Mouse (Mus musculus) MEL (cell line): ENCODE measurements around the gene Ephb2. TPM values are rescaled to one million over a fixed set of nuclear protein-coding genes. Genes with fewer than 3 reads are reported as not detected.

Experiments used
- DNase-seq: peaks from one replicate; pipeline ENCODE4 v3.0.0; 2011; ENCODE audit warnings: low read depth, low spot score
- H3K27ac ChIP-seq: 2 replicates; pipeline ENCODE4 v1.5.1; 2012; ENCODE audit warnings: low read depth, mild to moderate bottlenecking, control low read depth, low read length, moderate library complexity; ENCODE audit not compliant: control insufficient read depth
- H3K27me3 ChIP-seq, 2 experiments: fragments of 150-350 bp in 1 of 2; sonication (generic) in 1 of 2; 2 replicates each; pipeline ENCODE4 v1.6.1; 2012; ENCODE audit warnings: low read length in 2 of 2, mild to moderate bottlenecking in 2 of 2, improper control_type of control experiment in 1 of 2, moderate library complexity in 1 of 2; ENCODE audit not compliant: insufficient read depth in 2 of 2, control insufficient read depth in 1 of 2
- H3K36me3 ChIP-seq, 2 experiments: 2 replicates each; pipeline ENCODE4 v1.6.1; 2012 to 2014; ENCODE audit warnings: low read length in 2 of 2, improper control_type of control experiment in 1 of 2, inconsistent platforms in 1 of 2, mild to moderate bottlenecking in 1 of 2; ENCODE audit not compliant: insufficient read depth in 2 of 2, control insufficient read depth in 1 of 2
- H3K4me1 ChIP-seq, 2 experiments: fragments of 150-350 bp in 1 of 2; sonication (generic) in 1 of 2; 2 replicates each; pipeline ENCODE4 v1.6.1; 2012; ENCODE audit warnings: low read length in 2 of 2, improper control_type of control experiment in 1 of 2, mild to moderate bottlenecking in 1 of 2; ENCODE audit not compliant: insufficient read depth in 2 of 2, control insufficient read depth in 1 of 2
- H3K4me3 ChIP-seq, 2 experiments: fragments of 150-350 bp in 1 of 2; sonication (generic) in 1 of 2; 2 replicates each; pipeline ENCODE4 v1.5.1; 2012; ENCODE audit warnings: low read depth in 2 of 2, low read length in 2 of 2, mild to moderate bottlenecking in 2 of 2, moderate library complexity in 2 of 2, control low read depth in 1 of 2, improper control_type of control experiment in 1 of 2; ENCODE audit not compliant: control insufficient read depth in 1 of 2, insufficient read depth in 1 of 2
- H3K79me2 ChIP-seq: 2 replicates; pipeline ENCODE4 v1.6.1; 2012; ENCODE audit warnings: mild to moderate bottlenecking, low read length, moderate library complexity; ENCODE audit not compliant: control insufficient read depth, poor library complexity, insufficient read depth
- H3K9ac ChIP-seq: 2 replicates; pipeline ENCODE4 v1.6.1; 2012; ENCODE audit warnings: low read depth, mild to moderate bottlenecking, control low read depth, low read length, moderate library complexity; ENCODE audit not compliant: control insufficient read depth, poor library complexity, severe bottlenecking
- H3K9me3 ChIP-seq: fragments of 150-350 bp; sonication (generic); replicated peaks from 2 replicates; pipeline ENCODE4 v1.6.1; 2012; ENCODE audit warnings: mild to moderate bottlenecking, low read length, improper control_type of control experiment, moderate library complexity; ENCODE audit not compliant: insufficient read depth
- CHD2 ChIP-seq: IDR thresholded peaks from 2 replicates; pipeline ENCODE4 v1.6.1; 2011; ENCODE audit warnings: low read length, improper control_type of control experiment
- ETS1 ChIP-seq: IDR thresholded peaks from 2 replicates; pipeline ENCODE4 v1.6.1; 2012; ENCODE audit warnings: low read depth, mild to moderate bottlenecking, inconsistent platforms, low read length, improper control_type of control experiment, moderate library complexity
- JUND ChIP-seq: IDR thresholded peaks from 2 replicates; pipeline ENCODE4 v1.6.1; 2011; ENCODE audit warnings: low read depth, mild to moderate bottlenecking, improper control_type of control experiment, low read length
- MAFK ChIP-seq: IDR thresholded peaks from 2 replicates; pipeline ENCODE4 v1.6.1; 2011; ENCODE audit warnings: low read depth, mild to moderate bottlenecking, low read length, improper control_type of control experiment, borderline replicate concordance
- MAX ChIP-seq: IDR thresholded peaks from 2 replicates; pipeline ENCODE4 v1.6.1; 2011; ENCODE audit warnings: low read length, improper control_type of control experiment
- MXI1 ChIP-seq: IDR thresholded peaks from 2 replicates; pipeline ENCODE4 v1.6.1; 2011; ENCODE audit warnings: mild to moderate bottlenecking, low read depth, low read length, improper control_type of control experiment
- MYB ChIP-seq: IDR thresholded peaks from 2 replicates; pipeline ENCODE4 v1.6.1; 2011; ENCODE audit warnings: mild to moderate bottlenecking, low read depth, low read length, improper control_type of control experiment
- MYC ChIP-seq: IDR thresholded peaks from 2 replicates; pipeline ENCODE4 v1.6.1; 2011; ENCODE audit warnings: low read depth, mild to moderate bottlenecking, low read length, improper control_type of control experiment, moderate library complexity
- NELFE ChIP-seq: IDR thresholded peaks from 2 replicates; pipeline ENCODE4 v1.6.1; 2011; ENCODE audit warnings: low read depth, low read length, improper control_type of control experiment
- POLR2AphosphoS5 ChIP-seq: IDR thresholded peaks from 2 replicates; pipeline ENCODE4 v1.6.1; 2012; ENCODE audit warnings: low read depth, borderline replicate concordance, mild to moderate bottlenecking, inconsistent platforms, low read length, moderate library complexity, mixed read lengths
- RCOR1 ChIP-seq: IDR thresholded peaks from 2 replicates; pipeline ENCODE4 v1.6.1; 2012; ENCODE audit warnings: low read depth, mild to moderate bottlenecking, inconsistent platforms, low read length, improper control_type of control experiment
- TAL1 ChIP-seq: IDR thresholded peaks from 2 replicates; pipeline ENCODE4 v1.6.1; 2012; ENCODE audit warnings: mild to moderate bottlenecking, inconsistent platforms, low read length, moderate library complexity, mixed read lengths
- TBP ChIP-seq: IDR thresholded peaks from 2 replicates; pipeline ENCODE4 v1.8.0; 2011; ENCODE audit warnings: low read depth, low read length, improper control_type of control experiment
- ZC3H11A ChIP-seq: IDR thresholded peaks from 2 replicates; pipeline ENCODE4 v1.6.1; 2012; ENCODE audit warnings: low read depth, mild to moderate bottlenecking, inconsistent platforms, low read length, improper control_type of control experiment
- ZKSCAN1 ChIP-seq: IDR thresholded peaks from 2 replicates; pipeline ENCODE4 v1.6.1; 2012; ENCODE audit warnings: low read depth, mild to moderate bottlenecking, inconsistent platforms, low read length, improper control_type of control experiment, moderate library complexity
- polyA plus RNA-seq, 2 experiments: library from polyadenylated mRNA; stranded (reverse) in 1 of 2; unstranded in 1 of 2; fragments of >175 nt in 1 of 2; fragments of >200 nt in 1 of 2; gene quantifications; 2 replicates each; pipeline versions ENCODE4 v1.2.1 to v1.2.4; 2012; ENCODE audit warnings: low replicate concordance in 2 of 2, low read depth in 1 of 2; ENCODE audit not compliant: insufficient read length in 2 of 2, insufficient read depth in 1 of 2, missing spikeins in 1 of 2
- total RNA-seq: library from RNA; depleted of rRNA; stranded (reverse); fragments of 300-350 nt; gene quantifications from 2 replicates; pipeline ENCODE4 v1.2.3, GENCODE M21; 2012

Gene Ephb2
- total and polyA plus RNA-seq, 3 experiments, result 1.9 to 4.1 TPM; not detected in 1

GRCm38 (mm10) chr4:136781868-136782578 is 53.8 kb downstream of the Ephb2 start:
- DNase-seq, result no peak
- TF ChIP-seq TBP (no peak), MXI1 (no peak), MAX (no peak), ZKSCAN1 (no peak), CHD2 (no peak), NELFE (no peak), MAFK (no peak)
- H3K27ac ChIP-seq, result no peak overlapping the region
- H3K4me3 ChIP-seq, result no peak overlapping the region
- H3K9ac ChIP-seq, result no peak overlapping the region
- no peaks in the 10 kb centered on the region for H3K9me3 ChIP-seq
- no peaks in the 10 kb centered on the region for H3K79me2 ChIP-seq
- H3K36me3 ChIP-seq, result no peaks in the 10 kb centered on the region
- H3K27me3 ChIP-seq, result no peaks in the 10 kb centered on the region; a peak in 2 of 4 replicates
- H3K4me1 ChIP-seq, result no peaks in the 10 kb centered on the region

DNA sequence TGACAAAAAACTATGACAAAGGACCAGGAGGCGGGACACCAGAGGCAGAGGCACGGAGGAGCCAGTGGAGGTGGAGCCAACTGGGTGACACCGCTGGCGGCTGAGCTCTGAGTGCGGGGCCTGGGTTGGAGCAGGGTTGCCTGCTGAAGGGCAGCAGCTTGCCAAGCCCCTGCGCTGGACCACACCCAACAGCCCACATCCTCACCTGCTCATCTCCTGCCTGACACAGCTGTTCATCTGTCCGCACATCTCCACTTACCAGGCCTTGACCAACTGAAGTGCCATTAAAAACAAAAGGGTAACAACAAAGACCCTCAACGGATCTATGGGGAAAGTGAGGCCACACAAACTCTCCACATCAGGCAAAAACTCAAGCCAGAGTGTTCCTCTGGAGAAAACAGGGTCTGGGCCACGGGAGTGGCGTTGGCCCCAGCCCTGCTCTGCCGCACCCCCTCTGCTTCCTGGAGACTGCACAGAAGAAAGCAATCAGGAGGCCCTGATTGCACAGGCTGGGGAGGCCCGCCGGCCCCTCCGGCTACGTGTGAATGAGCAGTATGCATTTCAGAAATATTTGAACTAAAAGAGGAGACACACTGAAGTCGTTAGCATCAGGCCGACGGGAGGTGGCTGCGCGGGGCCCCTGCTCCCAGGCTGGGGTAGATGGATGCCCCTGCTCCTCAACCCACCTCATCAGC is 55.4 kb downstream of the Ephb2 start:
- H3K9ac ChIP-seq, result no peak overlapping the region

DNA sequence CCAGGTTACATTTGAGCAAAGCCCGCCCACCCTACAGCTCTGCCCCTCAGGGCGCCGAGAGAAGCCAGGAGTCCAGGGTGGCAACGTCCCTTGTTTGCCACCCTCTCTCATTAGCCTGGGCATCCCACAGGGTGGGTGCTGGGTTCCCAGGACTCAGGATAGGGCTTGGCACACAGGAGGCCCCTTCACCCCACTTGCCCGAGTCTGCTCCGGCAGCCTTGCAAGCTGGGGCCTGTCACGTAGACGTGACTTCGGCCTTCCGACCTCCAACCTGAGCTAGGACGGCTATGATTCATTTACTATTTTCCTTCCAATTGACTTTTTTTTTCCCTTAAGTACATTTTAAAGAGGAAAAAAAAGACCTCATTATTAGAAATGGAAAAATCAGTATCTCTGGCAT is 56.6 kb downstream of the Ephb2 start:
- Histone ChIP-seq H3K27me3 (no peaks in the 10 kb centered on the region; a peak in 2 of 4 replicates), H3K4me1 (no peaks in the 10 kb centered on the region), H3K79me2 (no peaks in the 10 kb centered on the region), H3K4me3 (no peak overlapping the region), H3K36me3 (no peaks in the 10 kb centered on the region), H3K27ac (no peak overlapping the region), H3K9me3 (no peaks in the 10 kb centered on the region), H3K9ac (no peak overlapping the region)
- TF ChIP-seq POLR2AphosphoS5 (no peak), ZC3H11A (no peak), TAL1 (no peak), ETS1 (no peak), RCOR1 (no peak), JUND (no peak), MAFK (no peak), TBP (no peak), MYB (no peak)
- DNase-seq, result no peak

More for the DNA sequence above, 55.4 kb downstream of the Ephb2 start:
- TF ChIP-seq TBP, result no peak
- TF ChIP-seq MYC, result no peak
- no peaks in the 10 kb centered on the region for H3K79me2 ChIP-seq
- no peak overlapping the region for H3K4me3 ChIP-seq
- no peak overlapping the region for H3K27ac ChIP-seq
- DNase-seq, result no peak
- no peaks in the 10 kb centered on the region for H3K4me1 ChIP-seq
- H3K36me3 ChIP-seq, result no peaks in the 10 kb centered on the region
- H3K9me3 ChIP-seq, result no peaks in the 10 kb centered on the region
- no peaks in the 10 kb centered on the region; a peak in 2 of 4 replicates for H3K27me3 ChIP-seq
